Mouse (Mus musculus) lung, postnatal 0 days (tissue): ENCODE results near the gene Parm1.

Experiments used
- CTCF ChIP-seq: IDR thresholded peaks from 2 replicates; pipeline ENCODE4 v1.5.1; 2016; ENCODE audit warnings: antibody characterized with exemption, mild to moderate bottlenecking
- EP300 ChIP-seq: IDR thresholded peaks from 2 replicates; pipeline ENCODE4 v1.6.1; 2016; ENCODE audit warnings: antibody characterized with exemption, mild to moderate bottlenecking, control low read depth

DNA sequence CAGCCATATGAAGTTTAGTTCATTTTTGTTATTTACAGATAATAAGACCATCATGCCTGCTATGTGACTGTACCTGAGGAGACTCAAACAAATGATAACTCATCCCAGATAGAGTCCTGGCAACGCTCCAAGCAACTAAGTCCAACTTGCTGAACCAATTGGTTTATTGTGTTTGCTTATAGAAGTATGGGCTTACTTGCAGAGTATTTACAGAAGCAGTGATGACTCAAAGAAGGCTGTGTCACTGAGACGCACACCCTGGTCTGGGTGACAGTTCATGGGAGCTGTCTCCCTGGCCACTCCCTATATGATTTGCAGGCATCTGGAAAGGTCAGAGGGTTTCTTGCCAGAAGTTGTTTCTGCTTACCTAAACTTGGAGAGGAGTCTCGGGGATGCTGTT, 49.2 kb downstream of the Parm1 start:
- TF ChIP-seq CTCF (no peak), EP300 (no peak)
